Mouse (Mus musculus) MEL (cell line): Measurements from ENCODE around the gene Cfap161. TPM values are rescaled to one million over a fixed set of nuclear protein-coding genes. Genes with fewer than 3 reads are reported as not detected.

Source experiments
- DNase-seq: peaks from one replicate; pipeline ENCODE4 v3.0.0; 2011; ENCODE audit warnings: low read depth, low spot score
- H3K27ac ChIP-seq: 2 replicates; pipeline ENCODE4 v1.5.1; 2012; ENCODE audit warnings: low read depth, mild to moderate bottlenecking, control low read depth, low read length, moderate library complexity; ENCODE audit not compliant: control insufficient read depth
- H3K27me3 ChIP-seq, 2 experiments: fragments of 150-350 bp in 1 of 2; sonication (generic) in 1 of 2; 2 replicates each; pipeline ENCODE4 v1.6.1; 2012; ENCODE audit warnings: low read length in 2 of 2, mild to moderate bottlenecking in 2 of 2, improper control_type of control experiment in 1 of 2, moderate library complexity in 1 of 2; ENCODE audit not compliant: insufficient read depth in 2 of 2, control insufficient read depth in 1 of 2
- H3K36me3 ChIP-seq, 2 experiments: 2 replicates each; pipeline ENCODE4 v1.6.1; 2012 to 2014; ENCODE audit warnings: low read length in 2 of 2, improper control_type of control experiment in 1 of 2, inconsistent platforms in 1 of 2, mild to moderate bottlenecking in 1 of 2; ENCODE audit not compliant: insufficient read depth in 2 of 2, control insufficient read depth in 1 of 2
- H3K4me1 ChIP-seq, 2 experiments: fragments of 150-350 bp in 1 of 2; sonication (generic) in 1 of 2; 2 replicates each; pipeline ENCODE4 v1.6.1; 2012; ENCODE audit warnings: low read length in 2 of 2, improper control_type of control experiment in 1 of 2, mild to moderate bottlenecking in 1 of 2; ENCODE audit not compliant: insufficient read depth in 2 of 2, control insufficient read depth in 1 of 2
- H3K4me3 ChIP-seq, 2 experiments: fragments of 150-350 bp in 1 of 2; sonication (generic) in 1 of 2; 2 replicates each; pipeline ENCODE4 v1.5.1; 2012; ENCODE audit warnings: low read depth in 2 of 2, low read length in 2 of 2, mild to moderate bottlenecking in 2 of 2, moderate library complexity in 2 of 2, control low read depth in 1 of 2, improper control_type of control experiment in 1 of 2; ENCODE audit not compliant: control insufficient read depth in 1 of 2, insufficient read depth in 1 of 2
- H3K79me2 ChIP-seq: 2 replicates; pipeline ENCODE4 v1.6.1; 2012; ENCODE audit warnings: mild to moderate bottlenecking, low read length, moderate library complexity; ENCODE audit not compliant: control insufficient read depth, poor library complexity, insufficient read depth
- H3K9ac ChIP-seq: 2 replicates; pipeline ENCODE4 v1.6.1; 2012; ENCODE audit warnings: low read depth, mild to moderate bottlenecking, control low read depth, low read length, moderate library complexity; ENCODE audit not compliant: control insufficient read depth, poor library complexity, severe bottlenecking
- H3K9me3 ChIP-seq: fragments of 150-350 bp; sonication (generic); replicated peaks from 2 replicates; pipeline ENCODE4 v1.6.1; 2012; ENCODE audit warnings: mild to moderate bottlenecking, low read length, improper control_type of control experiment, moderate library complexity; ENCODE audit not compliant: insufficient read depth
- BHLHE40 ChIP-seq: IDR thresholded peaks from 2 replicates; pipeline ENCODE4 v1.6.1; 2012; ENCODE audit warnings: low read depth, mild to moderate bottlenecking, inconsistent platforms, low read length, improper control_type of control experiment, borderline replicate concordance
- ELF1 ChIP-seq: IDR thresholded peaks from 2 replicates; pipeline ENCODE4 v1.6.1; 2014; ENCODE audit warnings: low read depth, mild to moderate bottlenecking, inconsistent platforms, low read length, improper control_type of control experiment, moderate library complexity
- EP300 ChIP-seq, 2 experiments: IDR thresholded peaks; 2 replicates each; pipeline ENCODE4 v1.6.1; 2011; ENCODE audit warnings: improper control_type of control experiment in 2 of 2, low read length in 2 of 2, low read depth in 1 of 2, mild to moderate bottlenecking in 1 of 2
- ETS1 ChIP-seq: IDR thresholded peaks from 2 replicates; pipeline ENCODE4 v1.6.1; 2012; ENCODE audit warnings: low read depth, mild to moderate bottlenecking, inconsistent platforms, low read length, improper control_type of control experiment, moderate library complexity
- JUND ChIP-seq: IDR thresholded peaks from 2 replicates; pipeline ENCODE4 v1.6.1; 2011; ENCODE audit warnings: low read depth, mild to moderate bottlenecking, improper control_type of control experiment, low read length
- KAT2A ChIP-seq: conservative IDR thresholded peaks from 2 replicates; pipeline ENCODE4 v1.6.1; 2012; ENCODE audit warnings: low read depth, low read length, improper control_type of control experiment, inconsistent platforms
- MAFK ChIP-seq: IDR thresholded peaks from 2 replicates; pipeline ENCODE4 v1.6.1; 2011; ENCODE audit warnings: low read depth, mild to moderate bottlenecking, low read length, improper control_type of control experiment, borderline replicate concordance
- MAX ChIP-seq: IDR thresholded peaks from 2 replicates; pipeline ENCODE4 v1.6.1; 2011; ENCODE audit warnings: low read length, improper control_type of control experiment
- MXI1 ChIP-seq: IDR thresholded peaks from 2 replicates; pipeline ENCODE4 v1.6.1; 2011; ENCODE audit warnings: mild to moderate bottlenecking, low read depth, low read length, improper control_type of control experiment
- MYB ChIP-seq: IDR thresholded peaks from 2 replicates; pipeline ENCODE4 v1.6.1; 2011; ENCODE audit warnings: mild to moderate bottlenecking, low read depth, low read length, improper control_type of control experiment
- NRF1 ChIP-seq: IDR thresholded peaks from 2 replicates; pipeline ENCODE4 v1.6.1; 2014; ENCODE audit warnings: low read depth, mild to moderate bottlenecking, inconsistent platforms, low read length, improper control_type of control experiment, moderate library complexity; ENCODE audit not compliant: poor library complexity, insufficient read depth, severe bottlenecking
- POLR2A ChIP-seq, 2 experiments: IDR thresholded peaks; 2 replicates each; pipeline ENCODE4 v1.6.1; 2011 to 2012; ENCODE audit warnings: low read length in 2 of 2, mild to moderate bottlenecking in 2 of 2, control low read depth in 1 of 2, improper control_type of control experiment in 1 of 2, low read depth in 1 of 2, moderate library complexity in 1 of 2; ENCODE audit not compliant: control insufficient read depth in 1 of 2, insufficient read depth in 1 of 2, poor library complexity in 1 of 2
- POLR2AphosphoS2 ChIP-seq: IDR thresholded peaks from 2 replicates; pipeline ENCODE4 v1.6.1; 2011; ENCODE audit warnings: low read length, improper control_type of control experiment
- POLR2AphosphoS5 ChIP-seq: IDR thresholded peaks from 2 replicates; pipeline ENCODE4 v1.6.1; 2012; ENCODE audit warnings: low read depth, borderline replicate concordance, mild to moderate bottlenecking, inconsistent platforms, low read length, moderate library complexity, mixed read lengths
- RAD21 ChIP-seq: IDR thresholded peaks from 2 replicates; pipeline ENCODE4 v1.6.1; 2011; ENCODE audit warnings: mild to moderate bottlenecking, low read depth, low read length, improper control_type of control experiment
- RCOR1 ChIP-seq: IDR thresholded peaks from 2 replicates; pipeline ENCODE4 v1.6.1; 2012; ENCODE audit warnings: low read depth, mild to moderate bottlenecking, inconsistent platforms, low read length, improper control_type of control experiment
- SMC3 ChIP-seq: IDR thresholded peaks from 2 replicates; pipeline ENCODE4 v1.6.1; 2011; ENCODE audit warnings: low read depth, low read length, improper control_type of control experiment
- USF1 ChIP-seq: IDR thresholded peaks from 2 replicates; pipeline ENCODE4 v1.6.1; 2014; ENCODE audit warnings: low read depth, mild to moderate bottlenecking, inconsistent platforms, low read length, improper control_type of control experiment, moderate library complexity
- USF2 ChIP-seq, 2 experiments: IDR thresholded peaks; 2 replicates each; pipeline ENCODE4 v1.6.1; 2011 to 2012; ENCODE audit warnings: improper control_type of control experiment in 2 of 2, low read length in 2 of 2, borderline replicate concordance in 1 of 2, inconsistent platforms in 1 of 2, low read depth in 1 of 2, mild to moderate bottlenecking in 1 of 2; ENCODE audit not compliant: insufficient read depth in 1 of 2
- ZKSCAN1 ChIP-seq: IDR thresholded peaks from 2 replicates; pipeline ENCODE4 v1.6.1; 2012; ENCODE audit warnings: low read depth, mild to moderate bottlenecking, inconsistent platforms, low read length, improper control_type of control experiment, moderate library complexity
- ZMIZ1 ChIP-seq: IDR thresholded peaks from 2 replicates; pipeline ENCODE4 v1.6.1; 2012; ENCODE audit warnings: low read depth, mild to moderate bottlenecking, inconsistent platforms, low read length, improper control_type of control experiment, moderate library complexity
- ZNF384 ChIP-seq: IDR thresholded peaks from 2 replicates; pipeline ENCODE4 v1.6.1; 2012; ENCODE audit warnings: low read depth, mild to moderate bottlenecking, inconsistent platforms, low read length, improper control_type of control experiment
- polyA plus RNA-seq, 2 experiments: library from polyadenylated mRNA; stranded (reverse) in 1 of 2; unstranded in 1 of 2; fragments of >175 nt in 1 of 2; fragments of >200 nt in 1 of 2; gene quantifications; 2 replicates each; pipeline versions ENCODE4 v1.2.1 to v1.2.4; 2012; ENCODE audit warnings: low replicate concordance in 2 of 2, low read depth in 1 of 2; ENCODE audit not compliant: insufficient read length in 2 of 2, insufficient read depth in 1 of 2, missing spikeins in 1 of 2
- total RNA-seq: library from RNA; depleted of rRNA; stranded (reverse); fragments of 300-350 nt; gene quantifications from 2 replicates; pipeline ENCODE4 v1.2.3, GENCODE M21; 2012

The Cfap161 gene
- total and polyA plus RNA-seq, 3 experiments = not detected

GRCm38 (mm10) chr7:83815646-83816045, 21.0 kb upstream of the Cfap161 start:
- no peaks in the 10 kb centered on the region for H3K79me2 ChIP-seq
- no peak overlapping the region for H3K27ac ChIP-seq
- no peak overlapping the region for H3K9ac ChIP-seq
- no peak overlapping the region for H3K4me3 ChIP-seq
- H3K27me3 ChIP-seq = no peaks in the 10 kb centered on the region; a peak in 1 of 4 replicates
- TF ChIP-seq ZNF384 (no peak), JUND (no peak), RAD21 (no peak), NRF1 (no peak), ETS1 (no peak), MAFK (no peak), SMC3 (no peak), MYB (no peak), USF2 (IDR thresholded peaks at IDR 0.05; ENCODE audit: borderline replicate concordance in 1 of 2, insufficient read depth in 1 of 2, low read depth in 1 of 2, low read length in 2 of 2) (no peak), POLR2A (IDR thresholded peaks at IDR 0.05; ENCODE audit: control insufficient read depth in 1 of 2, insufficient read depth in 1 of 2, low read depth in 1 of 2, low read length in 2 of 2, poor library complexity in 1 of 2) (no peak), BHLHE40 (no peak), ZMIZ1 (no peak), POLR2AphosphoS5 (no peak)
- TF ChIP-seq, all 39 proteins: peak for 0
- Histone ChIP-seq H3K9me3 (no peaks in the 10 kb centered on the region), H3K36me3 (no peaks in the 10 kb centered on the region), H3K4me1 (no peaks in the 10 kb centered on the region)
- no peak for DNase-seq

DNA sequence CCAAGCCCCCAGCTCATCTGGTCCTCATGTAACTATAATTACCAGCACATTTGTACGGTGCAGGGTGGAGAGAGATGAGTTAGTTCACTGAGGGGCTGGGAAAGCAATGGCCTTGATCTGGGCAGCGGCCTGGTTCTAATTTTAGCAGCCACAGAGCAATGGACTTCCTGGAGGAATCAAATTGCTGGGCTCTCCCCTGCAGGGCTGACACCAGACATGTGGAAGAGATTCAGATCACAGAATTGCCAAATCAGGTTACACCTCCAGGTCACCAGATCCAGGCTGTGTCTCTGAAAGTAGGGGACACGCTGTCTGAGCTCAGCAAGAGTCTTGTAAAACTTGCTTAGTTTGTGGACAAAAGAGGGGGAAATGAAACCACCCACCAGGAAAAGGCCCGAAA, 19.3 kb upstream of the Cfap161 start:
- no peak for DNase-seq
- no peak overlapping the region for H3K9ac ChIP-seq
- no peak overlapping the region for H3K4me3 ChIP-seq
- H3K4me1 ChIP-seq = no peaks in the 10 kb centered on the region
- H3K27me3 ChIP-seq = no peaks in the 10 kb centered on the region
- H3K79me2 ChIP-seq = no peaks in the 10 kb centered on the region
- no peak overlapping the region for H3K27ac ChIP-seq
- TF ChIP-seq ELF1 (no peak), EP300 (IDR thresholded peaks at IDR 0.05; ENCODE audit: low read depth in 1 of 2, low read length in 2 of 2) (no peak), MAX (no peak), BHLHE40 (no peak), RCOR1 (no peak), MXI1 (no peak), JUND (no peak), MYB (no peak), USF1 (no peak), ZKSCAN1 (no peak), MAFK (no peak), POLR2AphosphoS2 (no peak), KAT2A (no peak)
- H3K36me3 ChIP-seq = no peaks in the 10 kb centered on the region
- no peaks in the 10 kb centered on the region for H3K9me3 ChIP-seq
